Mouse (Mus musculus) granulocyte monocyte progenitor cell, adult 5-6 weeks (primary cell): Measurements from ENCODE around the gene Tmc4. TPM values are rescaled to one million over a fixed set of nuclear protein-coding genes. Genes with fewer than 3 reads are reported as not detected.
"Not testable (repeated sequence)": the region's sequence is repeated elsewhere in the genome, so short reads cannot be mapped to it uniquely, and the experiment has no call there.

ENCODE experiments used
- ATAC-seq: replicated peaks from 2 replicates; pipeline ENCODE4 v1.8.0; 2016; ENCODE audit warnings: mild to moderate bottlenecking, moderate TSS enrichment, inconsistent platforms; ENCODE audit not compliant: poor library complexity, severe bottlenecking
- total RNA-seq, 2 experiments: library from RNA; stranded (forward) in 1 of 2; stranded (reverse) in 1 of 2; fragments of 200-712, 200-1000 nt in 1 of 2; fragments of >200 nt in 1 of 2; fragmentation: Nextera tagmentation in 1 of 2; gene quantifications; 2 replicates each; pipeline ENCODE4 v1.2.3; 2014 to 2017

Gene Tmc4
- total RNA-seq (2014; fragmentation: Nextera tagmentation) (4.7 and 11.5 TPM in 2 replicates), total RNA-seq (2017) (2.2 and 2.3 TPM in 2 replicates)

GRCm38 (mm10) chr7:3677342-3677741 lies at the start of gene Tmc4:
TSS of gene Tmc4 (minus strand) at chr7:3677553.
- ATAC-seq: no peak

DNA sequence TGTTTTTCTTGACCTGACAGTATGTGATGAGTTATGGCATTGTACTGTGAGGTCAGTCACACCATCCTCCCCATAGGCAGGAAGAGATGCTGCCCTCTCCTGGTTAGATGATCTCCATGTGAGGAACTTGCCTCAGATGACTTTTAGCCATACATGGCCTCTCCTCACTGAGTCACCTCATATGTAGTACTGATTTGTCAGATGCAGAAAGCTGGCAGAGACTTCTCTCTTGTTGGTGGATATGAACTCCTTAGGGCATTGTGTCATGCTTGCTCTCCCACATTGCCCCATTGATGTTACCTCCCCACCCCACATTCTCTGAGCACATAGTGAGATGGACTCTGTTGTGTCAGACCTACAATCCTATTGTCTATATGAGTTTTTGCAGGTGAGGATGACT lies 48.1 kb upstream of the Tmc4 start:
- peak; percentile 44; the same call in 1 of the 2 replicates for ATAC-seq

- peak; percentile 44; the same call in 1 of the 2 replicates for ATAC-seq
Measured at GRCm38 (mm10) chr7:3720268-3720667, 42.9 kb upstream of the Tmc4 start, which contains the start of gene Pirb. TSS of gene Pirb (minus strand) at chr7:3720391.

DNA sequence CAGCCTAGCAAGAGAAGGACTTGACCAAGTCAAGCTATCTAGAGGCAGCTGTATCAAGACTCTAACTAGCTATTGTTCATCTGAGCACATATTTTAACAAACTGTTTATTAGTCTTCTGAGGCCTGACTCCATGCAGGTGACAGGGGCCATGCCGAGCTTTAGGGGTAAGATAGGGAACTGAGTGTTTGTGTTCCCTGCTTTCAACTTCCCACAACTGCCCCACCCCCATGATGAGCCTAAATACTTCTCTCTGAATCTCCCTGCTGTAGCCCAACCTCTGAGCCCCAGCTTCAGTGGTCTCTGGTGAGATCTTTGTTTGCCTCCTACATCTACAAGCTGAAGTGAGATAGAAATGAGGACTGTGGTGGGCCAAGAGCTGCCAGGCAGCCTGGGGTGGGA lies 37.9 kb upstream of the Tmc4 start:
- peak; percentile 33; the same call in 1 of the 2 replicates for ATAC-seq

GRCm38 (mm10) chr7:3712264-3712942 lies 35.0 kb upstream of the Tmc4 start:
- peak; percentile 68 for ATAC-seq

GRCm38 (mm10) chr7:3709000-3709399 lies 31.6 kb upstream of the Tmc4 start:
- ATAC-seq: no peak

DNA sequence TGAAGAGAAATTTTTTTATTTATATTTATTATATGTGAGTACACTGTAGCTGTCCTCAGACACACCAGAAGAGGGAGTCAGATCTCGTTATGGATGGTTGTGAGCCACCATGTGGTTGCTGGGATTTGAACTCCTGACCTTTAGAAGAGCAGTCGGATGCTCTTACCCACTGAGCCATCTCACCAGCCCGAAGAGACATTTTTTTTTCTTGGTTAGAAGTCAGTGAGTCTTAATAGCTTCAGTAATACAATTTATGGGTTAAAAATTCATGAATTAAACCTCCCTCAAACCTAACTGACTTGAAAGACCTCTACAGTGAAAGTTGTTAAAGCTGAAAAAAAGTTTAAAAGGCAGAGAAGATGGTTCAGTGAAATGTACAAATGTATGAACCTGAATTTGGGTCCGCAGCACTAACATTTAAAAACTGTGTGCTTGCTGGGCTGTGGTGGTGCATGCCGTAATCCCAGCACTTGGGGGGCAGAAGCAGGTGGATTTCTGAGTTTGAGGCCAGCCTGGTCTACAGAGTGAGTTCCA lies 31.2 kb upstream of the Tmc4 start:
- ATAC-seq: not testable (repeated sequence)

GRCm38 (mm10) chr7:3707568-3708413 lies 30.4 kb upstream of the Tmc4 start:
- no peak for ATAC-seq

DNA sequence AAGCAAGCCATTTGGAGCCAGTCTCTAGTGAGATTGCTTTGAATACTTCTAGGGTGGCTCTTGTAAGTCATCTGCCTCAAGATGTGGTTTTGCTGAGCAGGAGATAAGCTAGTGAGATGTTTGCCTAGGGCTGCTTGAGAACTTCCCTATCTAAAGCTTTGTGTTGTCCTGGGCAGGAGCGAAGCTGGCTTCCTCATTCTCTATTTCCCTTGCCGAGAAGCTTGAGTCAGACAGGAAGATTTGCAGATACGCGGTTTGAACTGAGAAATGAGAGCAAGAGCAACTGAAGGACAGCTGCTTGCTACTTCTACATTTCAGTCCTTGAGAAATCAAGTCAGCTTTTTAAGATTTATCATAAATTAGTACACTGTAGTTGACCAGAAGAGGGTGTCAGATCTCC lies 29.7 kb upstream of the Tmc4 start:
- ATAC-seq: peak; percentile 51

DNA sequence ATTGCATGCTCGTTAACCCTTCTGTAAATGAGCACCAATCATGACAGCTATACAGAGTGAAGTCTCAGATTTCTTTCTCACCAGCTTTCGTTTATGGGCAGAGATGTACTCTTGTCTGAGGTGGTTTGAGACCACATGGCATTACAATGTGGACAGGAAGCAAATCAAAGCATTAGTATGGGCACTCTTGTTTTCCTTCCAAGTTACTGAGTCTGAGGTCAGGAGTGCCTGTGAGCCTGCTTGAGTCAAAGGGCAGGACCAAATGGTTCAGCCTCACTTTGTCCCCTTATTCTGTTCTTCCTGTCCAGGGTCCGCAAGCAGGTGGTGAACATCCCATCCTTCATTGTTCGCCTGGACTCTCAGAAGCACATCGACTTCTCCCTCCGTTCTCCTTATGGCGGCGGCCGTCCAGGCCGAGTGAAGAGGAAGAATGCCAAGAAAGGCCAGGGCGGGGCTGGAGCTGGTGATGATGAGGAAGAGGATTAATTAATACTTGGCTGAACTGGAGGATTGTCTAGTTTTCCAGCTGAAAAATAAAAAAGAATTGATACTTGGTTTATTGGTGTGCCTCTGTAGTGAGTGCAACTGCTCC lies 29.1 kb upstream of the Tmc4 start:
- ATAC-seq: 0 out of 2 replicates have a peak, but pooled peaks have one; percentile 0

- no peak for ATAC-seq
Measured at GRCm38 (mm10) chr7:3705911-3706310, 28.6 kb upstream of the Tmc4 start.

GRCm38 (mm10) chr7:3705461-3705860 lies 28.1 kb upstream of the Tmc4 start:
- ATAC-seq: not testable (repeated sequence)

GRCm38 (mm10) chr7:3704475-3704874 lies 27.1 kb upstream of the Tmc4 start:
- peak; percentile 7 for ATAC-seq

DNA sequence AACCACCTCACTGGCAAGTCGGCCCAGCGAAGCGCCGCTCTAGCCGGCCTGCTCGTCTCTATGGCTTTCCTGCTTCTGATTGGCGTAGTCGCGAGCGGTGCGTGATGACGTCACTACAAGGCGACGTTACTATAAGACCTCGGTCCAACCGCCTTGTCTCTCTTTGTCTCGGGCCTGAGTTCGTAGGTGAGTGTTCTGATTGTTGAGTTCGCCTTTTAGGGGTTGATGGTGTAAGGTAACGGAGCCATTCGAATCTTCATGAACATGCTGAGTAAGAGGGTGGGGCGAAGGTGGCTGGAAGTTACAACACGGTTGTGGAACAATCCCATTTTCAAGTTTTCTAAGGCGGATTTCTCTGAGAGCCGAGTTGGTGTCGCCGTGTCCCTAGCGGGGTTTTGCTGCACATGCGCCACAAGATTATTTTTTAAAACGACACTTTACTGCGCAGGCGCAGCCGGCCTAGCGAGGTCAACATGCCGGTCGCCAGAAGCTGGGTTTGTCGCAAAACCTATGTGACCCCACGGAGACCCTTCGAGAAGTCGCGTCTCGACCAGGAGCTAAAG lies 26.6 kb upstream of the Tmc4 start, which contains the start of gene Rps9:
Gene Rps9 (plus strand): TSS at position 115 of the 563 bp plus-strand sequence.
- peak; percentile 79 for ATAC-seq

DNA sequence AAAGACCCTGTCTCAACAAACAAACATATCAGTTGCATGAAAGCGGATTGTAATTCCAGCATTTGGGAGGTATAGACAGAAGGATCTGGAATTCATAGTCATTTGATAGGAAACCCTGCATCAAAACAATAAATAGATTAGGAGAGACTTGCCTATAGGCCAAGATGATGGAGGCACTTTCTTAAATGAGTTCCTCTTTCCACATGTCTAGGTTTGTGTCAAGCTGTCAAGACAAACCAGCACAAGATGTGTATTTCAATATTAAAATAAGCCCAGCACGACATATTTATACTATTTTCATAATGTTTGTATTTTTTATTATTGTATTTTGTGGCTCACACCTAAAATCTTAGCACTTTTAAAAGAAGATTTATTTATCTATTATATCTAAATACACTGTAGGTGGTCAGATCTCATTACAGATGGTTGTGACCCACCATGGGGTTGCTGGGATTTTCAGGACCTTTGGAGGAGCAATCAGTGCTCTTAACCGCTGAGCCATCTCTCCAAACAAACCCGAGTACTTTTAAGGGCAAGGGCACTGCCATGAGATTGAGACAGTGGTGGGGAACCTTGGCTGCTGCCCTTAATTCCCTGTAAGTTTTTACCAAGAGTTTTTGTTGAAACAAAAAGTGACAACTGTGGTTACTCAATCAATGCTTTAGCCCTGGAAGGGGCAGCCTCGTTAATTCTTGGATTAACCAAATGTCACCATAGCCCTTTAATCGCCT lies 26.0 kb upstream of the Tmc4 start:
- no peak for ATAC-seq

DNA sequence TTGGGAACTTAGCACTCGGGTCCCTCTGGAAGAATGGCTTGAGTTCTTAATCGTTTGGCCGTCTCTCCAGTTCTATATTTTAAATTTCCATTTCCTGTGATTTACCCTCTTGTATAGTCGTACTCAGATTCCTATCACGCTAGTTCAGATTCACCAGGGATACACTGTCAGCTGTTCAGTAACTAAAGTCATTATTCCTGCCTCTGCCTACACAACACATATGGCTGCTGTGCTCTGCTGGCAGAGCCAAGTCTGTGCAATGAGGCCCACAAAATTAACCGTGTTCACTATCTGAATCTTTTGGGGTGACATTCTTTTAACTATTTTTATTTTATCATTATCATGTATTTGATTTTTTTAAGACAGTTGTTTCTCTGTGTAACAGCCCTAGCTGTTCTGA lies 21.1 kb upstream of the Tmc4 start:
- no peak for ATAC-seq

DNA sequence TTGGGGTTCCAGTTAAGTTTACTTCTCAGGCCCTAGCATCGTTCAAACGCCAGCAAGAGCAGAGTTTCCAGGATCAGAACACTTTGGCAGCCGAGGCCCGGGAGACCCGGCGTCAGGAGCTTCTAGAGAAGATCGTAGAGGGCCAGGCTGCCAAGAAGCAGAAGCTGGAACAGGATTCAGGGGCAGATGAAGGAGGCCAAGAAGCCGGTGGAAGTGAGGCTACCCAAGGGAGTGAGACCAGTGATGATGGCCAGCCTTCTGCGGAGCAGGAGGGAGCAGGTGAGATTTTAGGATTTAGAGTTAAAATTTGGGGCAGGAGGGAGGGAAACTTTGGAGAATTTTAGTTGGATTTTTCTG lies 17.6 kb upstream of the Tmc4 start:
- ATAC-seq: not testable (repeated sequence)

- ATAC-seq: peak; percentile 38
Measured at GRCm38 (mm10) chr7:3694076-3694948, 17.0 kb upstream of the Tmc4 start.

GRCm38 (mm10) chr7:3693809-3694075 lies 16.4 kb upstream of the Tmc4 start:
- ATAC-seq: no peak
